Mouse (Mus musculus) heart, embryonic 15.5 days (tissue): Measurements from ENCODE around the gene Tiam1. TPM values are rescaled to one million over a fixed set of nuclear protein-coding genes. Genes with fewer than 3 reads are reported as not detected.
A peak's percentile ranks its signal among the peaks of the same experiment; 100 is the strongest.

Experiments
- ATAC-seq: fragments of 200-750 bp; cut with Nextera tagmentation; replicated peaks from 2 replicates; pipeline ENCODE4 v1.8.0; 2017; ENCODE audit warnings: low read depth, moderate TSS enrichment; ENCODE audit not compliant: insufficient number of reproducible peaks, insufficient read depth, low FRiP score
- H3K27ac ChIP-seq: fragments of 300-500 bp; sonication (generic); 2 replicates; pipeline ENCODE4 v1.5.1; 2015; ENCODE audit warnings: mild to moderate bottlenecking, inconsistent platforms
- H3K27me3 ChIP-seq: fragments of 300-500 bp; sonication (generic); 2 replicates; pipeline ENCODE4 v1.6.1; 2015; ENCODE audit warnings: inconsistent platforms
- H3K36me3 ChIP-seq: fragments of 300-500 bp; sonication (generic); 2 replicates; pipeline ENCODE4 v1.6.1; 2015; ENCODE audit warnings: mild to moderate bottlenecking, inconsistent platforms
- H3K4me1 ChIP-seq: fragments of 300-500 bp; sonication (generic); replicated peaks from 2 replicates; pipeline ENCODE4 v1.6.1; 2015; ENCODE audit warnings: inconsistent platforms
- H3K4me2 ChIP-seq: fragments of 300-500 bp; sonication (generic); 2 replicates; pipeline ENCODE4 v1.6.1; 2015; ENCODE audit warnings: inconsistent platforms, mild to moderate bottlenecking, moderate library complexity
- H3K4me3 ChIP-seq: fragments of 300-500 bp; sonication (generic); 2 replicates; pipeline ENCODE4 v1.5.1; 2015; ENCODE audit warnings: mild to moderate bottlenecking, inconsistent platforms
- H3K9ac ChIP-seq: fragments of 300-500 bp; sonication (generic); 2 replicates; pipeline ENCODE4 v1.6.1; 2015; ENCODE audit warnings: mild to moderate bottlenecking, inconsistent platforms
- H3K9me3 ChIP-seq: fragments of 300-500 bp; sonication (generic); replicated peaks from 2 replicates; pipeline ENCODE4 v1.6.1; 2016; ENCODE audit warnings: inconsistent platforms
- WGBS: fragments of 180-500 bp; shearing (Covaris S2); methylation state at CpG from one replicate; pipeline ENCODE4 v1.1.7; 2015; ENCODE audit warnings: mixed read lengths; 5-methylcytosine and 5-hydroxymethylcytosine counted together
- polyA plus RNA-seq: library from polyadenylated mRNA; unstranded; fragments of >200 nt; fragmentation: Nextera tagmentation; extraction: Ambion mirVana; gene quantifications from 2 replicates; pipeline ENCODE4 v1.2.1, GENCODE M21; 2015

Gene Tiam1
- polyA plus RNA-seq, 1 experiment from 2014 or later = 7.6 TPM

GRCm38 (mm10) chr16:89889890-89890462 is 253.6 kb downstream of the Tiam1 start:
- Histone ChIP-seq H3K9ac (no peak overlapping the region), H3K9me3 (no peaks in the 10 kb centered on the region), H3K36me3 (no peaks in the 10 kb centered on the region), H3K27ac (no peak overlapping the region), H3K4me3 (no peak overlapping the region), H3K4me2 (peak overlapping the region; percentile 17; the same call in 1 of the 2 replicates), H3K4me1 (peaks cover 15% of the 10 kb centered on the region), H3K27me3 (no peaks in the 10 kb centered on the region)
- ATAC-seq = no peak
- WGBS = 43% methylated on average over 10 of the region's 10 CpGs

GRCm38 (mm10) chr16:89886561-89886960 is 257.0 kb downstream of the Tiam1 start:
- Histone ChIP-seq H3K27ac (no peak overlapping the region), H3K4me1 (peaks cover 15% of the 10 kb centered on the region), H3K4me2 (no peak overlapping the region), H3K27me3 (no peaks in the 10 kb centered on the region), H3K9me3 (no peaks in the 10 kb centered on the region), H3K9ac (no peak overlapping the region), H3K4me3 (no peak overlapping the region), H3K36me3 (0 out of 2 replicates have a peak, but pooled peaks cover 2% of the 10 kb centered on the region)
- ATAC-seq = no peak

GRCm38 (mm10) chr16:89885661-89886060 is 257.9 kb downstream of the Tiam1 start:
- peaks cover 11% of the 10 kb centered on the region for H3K4me1 ChIP-seq
- no peaks in the 10 kb centered on the region for H3K27me3 ChIP-seq
- H3K4me2 ChIP-seq = no peak overlapping the region
- no peak for ATAC-seq
- no peak overlapping the region for H3K9ac ChIP-seq
- WGBS = 75% methylated on average over 9 of the region's 9 CpGs
- no peaks in the 10 kb centered on the region for H3K9me3 ChIP-seq
- H3K27ac ChIP-seq = no peak overlapping the region
- H3K36me3 ChIP-seq = 0 out of 2 replicates have a peak, but pooled peaks cover 2% of the 10 kb centered on the region
- no peak overlapping the region for H3K4me3 ChIP-seq

- Histone ChIP-seq H3K9ac (no peak overlapping the region), H3K27me3 (no peaks in the 10 kb centered on the region), H3K27ac (no peak overlapping the region), H3K4me3 (no peak overlapping the region), H3K36me3 (0 out of 2 replicates have a peak, but pooled peaks cover 2% of the 10 kb centered on the region), H3K4me1 (no peaks in the 10 kb centered on the region), H3K4me2 (no peak overlapping the region), H3K9me3 (no peaks in the 10 kb centered on the region)
- ATAC-seq = no peak
- 92% methylated on average over 4 of the region's 4 CpGs for WGBS
Measured at GRCm38 (mm10) chr16:89883897-89884296, 259.7 kb downstream of the Tiam1 start.

- WGBS = 51% methylated on average over 14 of the region's 14 CpGs
- no peak overlapping the region for H3K4me2 ChIP-seq
Measured at GRCm38 (mm10) chr16:89882477-89883234, 260.9 kb downstream of the Tiam1 start.

GRCm38 (mm10) chr16:89877206-89877605 is 266.4 kb downstream of the Tiam1 start:
- Histone ChIP-seq H3K4me2 (no peak overlapping the region), H3K27ac (no peak overlapping the region), H3K9me3 (0 out of 2 replicates have a peak, but pooled peaks cover 4% of the 10 kb centered on the region), H3K9ac (no peak overlapping the region), H3K36me3 (no peaks in the 10 kb centered on the region), H3K4me3 (no peak overlapping the region), H3K27me3 (no peaks in the 10 kb centered on the region), H3K4me1 (peaks cover 10% of the 10 kb centered on the region)
- 88% methylated on average over 10 of the region's 10 CpGs for whole genome bisulfite sequencing
- no peak for ATAC-seq

More at GRCm38 (mm10) chr16:89882477-89883234, 260.9 kb downstream of the Tiam1 start:
- Histone ChIP-seq H3K4me3 (no peak overlapping the region), H3K9me3 (no peaks in the 10 kb centered on the region), H3K36me3 (0 out of 2 replicates have a peak, but pooled peaks cover 2% of the 10 kb centered on the region), H3K9ac (no peak overlapping the region), H3K27ac (no peak overlapping the region), H3K4me1 (no peaks in the 10 kb centered on the region), H3K27me3 (no peaks in the 10 kb centered on the region)
- no peak for ATAC-seq

- WGBS = 84% methylated on average over 3 of the region's 3 CpGs
- no peaks in the 10 kb centered on the region for H3K27me3 ChIP-seq
- no peak overlapping the region for H3K27ac ChIP-seq
- peaks cover 18% of the 10 kb centered on the region for H3K4me1 ChIP-seq
- no peak overlapping the region for H3K9ac ChIP-seq
- 0 out of 2 replicates have a peak, but pooled peaks cover 4% of the 10 kb centered on the region for H3K9me3 ChIP-seq
- no peak for ATAC-seq
- no peaks in the 10 kb centered on the region for H3K36me3 ChIP-seq
- no peak overlapping the region for H3K4me2 ChIP-seq
- H3K4me3 ChIP-seq = no peak overlapping the region
Measured at GRCm38 (mm10) chr16:89876079-89876478, 267.5 kb downstream of the Tiam1 start.

GRCm38 (mm10) chr16:89874012-89874704 is 269.4 kb downstream of the Tiam1 start:
- Histone ChIP-seq H3K9me3 (0 out of 2 replicates have a peak, but pooled peaks cover 4% of the 10 kb centered on the region), H3K4me2 (no peak overlapping the region), H3K27ac (no peak overlapping the region), H3K4me1 (peaks cover 19% of the 10 kb centered on the region), H3K27me3 (no peaks in the 10 kb centered on the region), H3K4me3 (no peak overlapping the region), H3K9ac (no peak overlapping the region), H3K36me3 (no peaks in the 10 kb centered on the region)
- ATAC-seq = 0 out of 2 replicates have a peak, but pooled peaks have one; percentile 27
- WGBS = 47% methylated on average over 15 of the region's 15 CpGs

- Histone ChIP-seq H3K27me3 (no peaks in the 10 kb centered on the region), H3K27ac (0 out of 2 replicates have a peak overlapping the region, but pooled peaks have one; percentile 23), H3K4me3 (no peak overlapping the region), H3K9ac (no peak overlapping the region), H3K4me2 (no peak overlapping the region), H3K9me3 (0 out of 2 replicates have a peak, but pooled peaks cover 4% of the 10 kb centered on the region), H3K4me1 (peaks cover 19% of the 10 kb centered on the region), H3K36me3 (no peaks in the 10 kb centered on the region)
- 62% methylated on average over 20 of the region's 20 CpGs for WGBS
- no peak for ATAC-seq
Measured at GRCm38 (mm10) chr16:89872011-89872942, 271.3 kb downstream of the Tiam1 start.

- Histone ChIP-seq H3K4me3 (no peak overlapping the region), H3K9me3 (0 out of 2 replicates have a peak, but pooled peaks cover 4% of the 10 kb centered on the region), H3K4me1 (peaks cover 19% of the 10 kb centered on the region), H3K4me2 (no peak overlapping the region), H3K36me3 (no peaks in the 10 kb centered on the region), H3K9ac (no peak overlapping the region), H3K27me3 (no peaks in the 10 kb centered on the region), H3K27ac (no peak overlapping the region)
- WGBS = 49% methylated on average over 13 of the region's 13 CpGs
- ATAC-seq = no peak
Measured at GRCm38 (mm10) chr16:89871382-89871781, 272.2 kb downstream of the Tiam1 start.
